Mouse (Mus musculus) common myeloid progenitor, adult 5-6 weeks (primary cell): ENCODE results near the gene Mov10. TPM values are rescaled to one million over a fixed set of nuclear protein-coding genes. Genes with fewer than 3 reads are reported as not detected.

Source experiments
- ATAC-seq: replicated peaks from 2 replicates; pipeline ENCODE4 v1.8.0; 2016; ENCODE audit warnings: low read depth, mild to moderate bottlenecking, moderate TSS enrichment, inconsistent platforms; ENCODE audit not compliant: poor library complexity, severe bottlenecking
- total RNA-seq: library from RNA; stranded (forward); fragments of 200-1000, 187-1606 nt; gene quantifications from 2 replicates; pipeline ENCODE4 v1.2.3, GENCODE M21; 2017

The Mov10 gene
- total RNA-seq, 1 experiment from 2014 or later: 8.6 TPM

DNA sequence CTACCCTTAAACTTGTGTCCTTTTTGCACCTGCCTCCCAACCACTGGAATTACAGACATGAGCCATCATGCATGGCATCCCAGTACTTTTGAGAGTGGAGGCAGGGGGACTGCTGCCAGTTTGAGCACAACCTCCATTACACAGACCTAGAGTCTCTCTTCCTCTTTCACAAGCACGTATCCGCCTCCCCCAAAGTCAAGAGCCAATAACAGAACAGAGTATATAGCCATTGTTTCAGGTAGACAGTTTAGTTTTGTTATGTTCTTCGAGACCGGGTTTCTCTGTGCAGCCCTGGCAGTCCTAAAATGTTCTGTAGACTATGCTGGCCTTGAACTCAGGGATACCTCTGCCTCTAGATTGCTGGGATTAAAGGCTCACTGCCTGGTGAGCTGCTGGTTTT lies 6.1 kb downstream of the Mov10 start:
- no peak for ATAC-seq

DNA sequence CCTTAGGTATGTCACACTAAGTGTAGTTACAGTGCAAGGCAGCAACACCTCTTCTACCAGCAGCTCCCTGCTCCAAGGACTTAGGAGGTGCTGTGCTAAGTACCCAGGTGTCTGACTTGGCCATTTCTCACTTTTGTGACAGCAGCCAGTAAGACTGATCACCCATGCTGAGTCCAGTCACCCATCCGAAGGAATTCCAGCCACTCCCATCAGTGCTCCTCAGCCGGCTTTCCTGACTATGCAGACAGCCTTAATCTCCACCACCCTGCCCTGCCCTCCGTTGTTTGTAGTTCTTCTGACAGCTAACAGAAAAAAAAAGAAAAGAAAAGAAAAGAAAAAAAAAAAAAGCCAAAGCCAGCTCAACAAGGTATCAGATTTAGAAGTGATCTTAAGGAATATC lies 6.6 kb downstream of the Mov10 start:
- ATAC-seq: no peak

DNA sequence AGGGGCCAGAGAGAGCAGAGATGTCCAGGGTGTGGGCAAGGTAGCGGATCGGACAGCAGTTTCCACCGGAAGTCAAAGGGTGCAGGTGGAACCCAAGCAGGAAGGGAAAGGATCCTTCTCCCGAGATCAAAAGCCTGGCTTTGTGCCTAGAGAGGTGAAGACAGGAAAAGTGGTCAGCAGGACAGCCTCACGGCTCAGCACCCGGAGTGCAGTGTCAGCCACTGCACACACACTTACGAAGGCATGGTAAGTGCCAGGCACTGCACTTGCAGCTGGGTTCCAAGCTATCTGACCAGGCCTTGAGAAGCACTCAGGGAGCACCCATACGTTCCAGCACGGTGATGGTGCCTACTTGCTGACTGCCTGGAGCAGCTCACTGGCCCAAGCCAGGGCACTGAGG lies 12.8 kb downstream of the Mov10 start:
- no peak for ATAC-seq

DNA sequence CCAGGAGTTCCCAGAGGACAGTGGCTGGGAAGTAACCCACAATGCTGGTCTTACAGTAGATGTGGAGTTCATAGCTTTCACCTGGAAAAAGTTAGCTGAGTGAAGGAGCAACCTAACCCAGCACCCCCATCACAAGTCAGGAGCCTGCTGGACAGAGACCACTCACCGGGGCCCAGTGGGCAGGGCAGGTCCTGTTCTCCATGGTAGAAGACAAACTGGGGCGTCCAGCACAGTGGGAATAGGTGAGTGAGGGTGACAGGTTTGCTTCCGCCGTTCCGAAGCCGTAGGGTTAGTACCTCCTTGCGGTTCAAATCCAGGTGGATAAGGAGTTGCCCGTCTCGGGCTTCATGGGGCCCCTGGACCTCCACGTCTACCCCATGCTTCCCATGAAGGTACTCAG lies 14.1 kb downstream of the Mov10 start:
- no peak for ATAC-seq

DNA sequence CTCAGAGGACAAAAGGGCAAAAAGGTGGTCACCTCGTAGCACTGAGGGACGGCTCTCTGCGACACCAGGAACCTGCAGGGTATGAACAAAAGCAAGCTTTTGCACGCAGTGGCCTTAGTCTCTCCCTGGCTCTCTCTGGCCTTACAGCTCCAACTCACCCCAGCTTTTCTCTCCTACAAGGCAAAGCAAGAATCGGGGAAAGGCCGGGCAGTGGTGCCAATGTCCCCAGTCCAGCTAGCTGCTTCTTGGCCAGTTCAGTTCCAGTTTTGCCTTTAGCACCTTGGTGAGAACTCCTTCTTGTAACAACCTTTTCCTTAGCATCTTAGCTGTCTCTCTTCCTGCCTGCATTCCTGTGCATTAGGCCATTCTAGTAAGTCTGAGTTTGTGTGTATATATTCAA lies 16.9 kb downstream of the Mov10 start:
- ATAC-seq: no peak

DNA sequence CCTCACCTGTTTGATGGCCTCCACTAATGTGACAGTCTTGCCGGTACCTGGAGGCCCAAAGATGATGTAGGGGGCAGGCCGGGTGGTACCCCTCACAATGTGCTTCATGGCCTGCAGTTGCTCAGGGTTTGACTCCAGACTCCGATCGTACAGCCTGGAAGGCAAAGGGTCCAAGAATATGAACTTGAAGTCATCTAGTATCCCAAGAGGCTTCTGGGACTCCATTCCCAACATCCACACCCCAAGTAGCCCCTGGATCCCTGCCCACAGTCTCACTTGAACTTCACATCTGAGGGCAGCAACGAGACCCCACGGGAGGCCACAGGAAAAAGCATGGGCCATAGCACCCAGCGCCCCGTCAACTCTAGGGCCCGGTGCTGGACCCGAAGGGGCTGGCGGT lies 17.7 kb downstream of the Mov10 start:
- no peak for ATAC-seq

DNA sequence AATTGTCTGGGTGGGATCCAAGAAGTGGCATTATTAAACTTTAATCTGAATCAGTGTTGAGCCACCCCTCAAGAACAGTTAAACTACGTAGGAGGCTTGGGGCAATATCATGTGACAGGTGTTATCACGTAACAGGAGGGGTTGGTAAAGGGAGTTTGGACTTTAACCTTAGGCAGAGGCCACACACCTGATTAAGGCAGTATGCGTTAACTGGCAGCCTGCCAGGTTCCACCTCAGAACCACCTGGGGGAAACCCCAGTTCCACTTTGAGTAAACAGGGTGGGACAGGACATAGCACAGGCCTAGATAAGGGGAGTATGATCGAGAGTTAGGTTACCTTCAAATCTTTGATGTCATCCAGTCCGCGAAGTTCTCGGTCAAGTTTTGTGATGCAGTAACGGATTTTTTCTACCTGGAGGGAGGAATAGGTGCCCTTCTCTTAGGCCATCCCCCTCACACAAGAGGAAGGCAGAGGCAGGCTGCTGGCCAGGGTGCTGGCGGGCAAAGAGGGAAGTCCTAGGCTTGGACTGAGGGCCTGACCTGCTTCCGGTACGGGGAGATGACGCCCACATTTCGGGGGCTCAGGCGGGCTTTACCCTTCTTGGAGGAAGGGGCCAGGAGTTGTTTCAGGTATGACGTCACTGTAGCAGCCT lies 21.8 kb downstream of the Mov10 start:
- no peak for ATAC-seq

DNA sequence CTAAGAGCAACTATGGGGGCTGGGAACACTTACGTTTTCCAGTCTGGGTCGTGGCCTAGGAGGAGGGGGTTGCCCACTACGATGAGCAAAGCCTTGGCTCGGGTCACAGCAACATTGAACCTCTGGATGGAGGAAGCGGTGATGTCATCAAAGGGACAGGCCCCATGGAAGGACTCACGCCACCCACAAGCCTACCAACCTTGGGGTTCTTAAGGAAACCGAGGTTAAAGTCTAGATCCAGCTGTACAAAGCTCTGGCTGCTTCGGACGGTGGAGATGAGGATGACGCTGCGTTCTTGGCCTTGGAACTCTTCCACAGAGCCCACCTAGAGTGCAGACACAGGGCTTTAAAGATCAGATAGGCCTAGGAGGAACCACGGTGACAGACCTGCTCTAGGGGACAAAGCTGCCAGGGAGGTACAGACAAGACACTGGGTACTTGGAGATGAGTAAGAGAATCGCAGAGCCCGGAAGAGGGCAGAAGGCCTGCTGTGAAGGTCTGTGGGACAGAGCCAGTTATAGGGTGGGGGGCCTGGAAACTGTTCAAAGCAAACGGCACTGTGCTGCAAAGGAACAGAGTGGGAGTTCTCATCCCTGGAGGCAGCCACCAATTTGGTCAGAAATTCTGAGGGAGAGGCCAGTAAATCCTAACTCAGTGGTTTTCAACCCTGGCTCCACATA lies 22.6 kb downstream of the Mov10 start:
- no peak for ATAC-seq

DNA sequence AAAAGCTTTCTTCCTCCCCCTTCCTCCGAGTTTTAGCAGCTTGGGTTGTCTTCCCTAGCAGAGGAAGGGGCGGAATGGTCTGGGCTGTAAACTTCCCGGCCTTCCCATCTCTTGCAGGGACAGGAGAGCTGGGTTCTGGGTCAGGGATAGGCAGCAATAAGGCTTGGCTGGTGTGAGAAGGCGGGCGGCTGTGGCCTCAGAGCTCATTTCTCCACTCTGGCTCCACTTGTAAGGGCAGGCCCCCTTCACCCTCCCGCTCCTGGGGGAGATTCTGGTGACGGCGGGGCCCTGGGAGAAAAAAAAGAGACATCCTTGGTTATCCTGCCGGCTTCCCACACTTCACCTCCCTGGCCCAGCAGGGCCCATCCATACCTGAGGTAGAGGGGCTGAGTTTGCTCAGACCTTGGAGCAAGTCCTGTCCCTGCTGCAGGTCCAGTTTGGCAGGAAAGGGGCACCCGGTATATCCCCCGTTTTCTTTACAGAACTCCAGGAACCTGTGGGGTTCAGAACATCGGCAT lies 23.4 kb downstream of the Mov10 start:
- no peak for ATAC-seq

DNA sequence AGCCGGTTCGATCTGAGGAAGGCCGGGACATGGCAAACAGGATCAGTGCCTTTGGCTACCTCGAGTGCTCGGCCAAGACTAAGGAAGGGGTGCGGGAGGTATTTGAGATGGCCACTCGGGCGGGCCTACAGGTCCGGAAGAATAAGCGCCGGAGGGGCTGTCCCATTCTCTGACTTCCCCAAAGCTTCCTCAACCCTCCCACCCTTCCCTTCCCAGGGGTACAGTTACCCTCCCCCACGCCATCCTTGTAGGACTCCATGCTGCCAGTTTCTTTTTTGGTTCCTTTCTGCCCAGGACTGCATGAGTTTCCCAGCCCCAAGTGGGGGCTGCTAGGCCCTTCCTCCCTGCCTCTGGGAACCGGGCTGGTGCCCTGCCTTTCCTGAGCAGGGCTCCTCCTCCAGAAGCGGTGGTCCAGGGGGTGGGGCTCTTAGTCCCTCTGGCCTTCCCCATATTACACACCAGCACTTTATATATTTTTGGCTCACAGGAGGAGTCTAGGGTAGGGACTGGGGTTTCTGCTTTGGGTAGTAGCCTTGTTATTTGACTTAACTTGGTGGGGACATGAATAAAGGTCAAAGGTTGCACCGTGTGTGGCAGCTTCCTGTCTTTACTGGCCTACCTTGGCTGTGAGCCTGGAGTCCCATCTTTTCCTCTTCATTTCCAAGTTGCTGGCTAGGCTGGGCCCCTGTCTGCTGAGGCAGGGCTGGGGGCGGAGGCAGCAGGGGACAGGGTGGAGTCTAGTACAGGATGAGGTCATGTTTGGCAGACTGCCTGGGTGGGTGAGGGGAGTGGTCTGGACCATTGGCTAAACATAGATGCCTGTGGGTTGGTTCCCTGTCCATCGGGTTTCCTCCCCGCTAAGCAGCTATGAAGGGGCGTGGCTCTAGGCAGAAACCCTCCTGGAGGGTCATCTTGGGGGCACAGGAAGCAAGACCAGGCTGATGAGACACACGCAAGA lies 24.2 kb downstream of the Mov10 start:
- ATAC-seq: peak; percentile 78

DNA sequence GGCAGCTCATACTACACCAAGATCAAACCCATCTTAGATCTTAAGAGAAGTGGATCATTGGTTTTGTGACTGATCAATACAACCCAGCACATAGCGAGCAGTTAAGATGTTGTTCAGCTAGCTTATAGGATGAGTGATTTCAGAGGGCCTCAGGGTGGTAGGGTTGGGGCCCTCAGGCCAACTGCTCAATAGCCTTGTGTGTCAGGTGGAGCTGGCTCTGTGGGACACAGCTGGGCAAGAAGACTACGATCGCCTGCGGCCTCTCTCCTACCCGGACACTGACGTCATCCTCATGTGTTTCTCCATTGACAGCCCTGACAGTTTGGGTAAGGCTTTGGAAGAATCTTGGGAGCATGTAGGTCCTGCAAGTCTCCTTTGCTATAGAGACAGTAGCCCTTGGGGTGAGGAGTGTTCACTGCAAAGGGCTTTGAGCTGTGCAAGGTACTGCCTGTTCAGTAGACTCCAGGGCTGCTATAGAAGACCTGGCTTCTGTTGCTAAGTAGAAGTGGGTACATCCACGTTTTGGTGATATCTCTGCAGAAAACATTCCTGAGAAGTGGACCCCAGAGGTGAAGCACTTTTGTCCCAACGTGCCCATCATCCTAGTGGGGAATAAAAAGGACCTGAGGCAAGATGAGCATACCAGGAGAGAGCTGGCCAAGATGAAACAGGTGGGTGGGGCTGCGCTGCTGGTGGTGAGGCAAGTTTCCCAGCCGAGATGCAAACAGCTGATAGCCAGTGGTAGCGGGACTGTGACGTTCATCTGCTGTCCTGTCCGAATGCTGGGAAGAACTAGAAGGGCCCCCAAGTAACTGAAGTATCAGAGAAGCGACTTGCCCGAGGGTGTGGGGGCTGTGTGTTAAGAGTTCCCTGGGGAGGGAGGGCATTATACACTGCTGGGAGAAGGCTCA lies 25.7 kb downstream of the Mov10 start:
- no peak for ATAC-seq

DNA sequence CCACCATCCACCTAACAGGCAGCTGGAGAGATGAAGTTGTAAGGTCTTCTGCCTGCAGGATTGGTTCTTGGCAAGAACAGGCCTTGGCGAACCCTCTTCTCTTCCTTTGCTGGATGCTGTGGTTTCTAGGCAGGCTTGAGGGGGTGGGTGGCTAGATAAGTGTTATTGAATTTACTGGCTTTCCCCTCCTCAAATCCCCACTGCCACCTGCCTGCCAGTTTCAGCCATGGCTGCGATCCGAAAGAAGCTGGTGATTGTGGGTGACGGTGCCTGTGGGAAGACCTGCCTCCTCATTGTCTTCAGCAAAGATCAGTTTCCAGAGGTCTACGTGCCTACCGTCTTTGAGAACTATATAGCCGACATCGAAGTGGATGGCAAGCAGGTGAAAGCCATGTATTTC lies 26.7 kb downstream of the Mov10 start:
- ATAC-seq: no peak

DNA sequence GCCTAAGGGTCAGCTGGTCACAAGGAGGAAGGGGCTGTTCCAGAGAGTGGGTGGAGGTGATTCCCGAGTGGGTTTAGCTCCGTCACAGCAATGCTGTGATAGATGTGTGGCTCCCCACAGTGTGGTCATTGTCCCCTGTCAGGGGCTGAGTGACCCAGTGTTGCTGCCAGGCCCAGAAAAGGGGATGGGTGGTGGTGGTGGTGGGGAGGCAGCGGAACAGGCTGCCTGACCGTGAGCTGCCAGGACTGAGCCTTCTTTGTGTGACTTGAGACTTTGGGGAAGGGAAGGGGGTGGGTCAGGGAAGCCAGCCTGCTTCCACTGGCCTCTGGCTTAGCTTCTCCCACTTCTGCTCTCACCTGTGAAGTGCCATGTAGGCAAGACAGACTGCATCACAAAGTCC lies 27.3 kb downstream of the Mov10 start:
- ATAC-seq: no peak

DNA sequence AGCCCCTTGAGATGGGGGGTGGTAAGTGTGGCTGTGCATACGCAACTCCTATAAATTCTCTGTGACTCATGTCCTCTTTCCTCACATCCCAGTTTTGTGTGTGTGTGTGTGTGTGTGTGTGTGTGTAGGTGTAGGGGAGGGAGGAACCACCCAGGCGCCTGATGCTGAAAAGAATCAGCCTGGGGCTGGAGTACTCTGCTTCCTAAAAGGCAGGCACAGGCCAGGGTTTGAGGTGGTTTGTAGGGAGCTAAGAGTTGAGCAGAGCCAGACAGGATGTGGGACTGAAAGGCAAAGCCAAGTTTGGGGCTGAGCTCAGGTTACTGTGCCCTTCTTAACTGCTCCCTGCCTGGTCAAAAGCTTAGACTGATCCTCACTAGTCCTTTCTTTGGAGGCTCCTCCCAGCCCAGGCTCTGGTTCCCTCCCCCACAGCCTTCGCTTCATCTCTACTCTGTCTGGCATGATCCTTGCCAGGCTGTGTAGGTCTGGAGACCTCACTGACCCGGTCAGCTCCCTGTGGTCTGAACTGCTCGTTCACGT lies 27.9 kb downstream of the Mov10 start:
- ATAC-seq: no peak

DNA sequence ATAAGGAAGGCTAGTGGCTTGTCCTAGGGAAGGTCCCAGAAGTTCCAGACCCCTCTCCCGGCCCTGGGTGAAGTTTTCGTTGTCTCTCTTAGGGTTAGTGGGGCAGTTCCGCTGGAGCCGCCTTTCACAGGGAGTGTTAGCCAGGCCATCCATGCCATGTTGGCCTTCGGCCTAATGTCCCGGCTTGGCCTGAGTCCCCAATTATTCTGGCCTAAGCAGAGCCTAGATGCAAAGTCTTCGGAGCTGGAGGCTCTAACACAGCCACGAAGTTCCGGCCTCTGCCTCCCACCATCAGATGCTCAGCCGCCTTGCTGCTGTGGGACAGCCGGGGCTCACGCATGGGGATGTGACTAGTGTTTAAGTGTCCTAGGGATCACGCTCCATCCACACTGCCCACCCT lies 28.5 kb downstream of the Mov10 start:
- no peak for ATAC-seq

DNA sequence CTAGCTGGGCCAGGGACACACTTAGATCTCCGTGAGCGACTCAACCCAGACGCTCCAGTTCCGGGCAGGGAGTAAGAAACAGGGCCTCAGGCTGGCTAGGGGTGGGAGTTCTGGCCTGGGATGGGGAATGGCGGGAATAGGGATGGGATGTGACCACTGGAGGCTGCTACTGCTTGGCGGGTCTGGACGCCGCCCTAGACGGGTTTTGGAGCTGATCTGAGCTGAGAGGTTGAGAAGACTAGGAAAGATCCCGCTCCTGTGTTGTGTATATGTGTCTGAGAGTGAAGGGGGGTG lies 29.1 kb downstream of the Mov10 start:
- no peak for ATAC-seq

DNA sequence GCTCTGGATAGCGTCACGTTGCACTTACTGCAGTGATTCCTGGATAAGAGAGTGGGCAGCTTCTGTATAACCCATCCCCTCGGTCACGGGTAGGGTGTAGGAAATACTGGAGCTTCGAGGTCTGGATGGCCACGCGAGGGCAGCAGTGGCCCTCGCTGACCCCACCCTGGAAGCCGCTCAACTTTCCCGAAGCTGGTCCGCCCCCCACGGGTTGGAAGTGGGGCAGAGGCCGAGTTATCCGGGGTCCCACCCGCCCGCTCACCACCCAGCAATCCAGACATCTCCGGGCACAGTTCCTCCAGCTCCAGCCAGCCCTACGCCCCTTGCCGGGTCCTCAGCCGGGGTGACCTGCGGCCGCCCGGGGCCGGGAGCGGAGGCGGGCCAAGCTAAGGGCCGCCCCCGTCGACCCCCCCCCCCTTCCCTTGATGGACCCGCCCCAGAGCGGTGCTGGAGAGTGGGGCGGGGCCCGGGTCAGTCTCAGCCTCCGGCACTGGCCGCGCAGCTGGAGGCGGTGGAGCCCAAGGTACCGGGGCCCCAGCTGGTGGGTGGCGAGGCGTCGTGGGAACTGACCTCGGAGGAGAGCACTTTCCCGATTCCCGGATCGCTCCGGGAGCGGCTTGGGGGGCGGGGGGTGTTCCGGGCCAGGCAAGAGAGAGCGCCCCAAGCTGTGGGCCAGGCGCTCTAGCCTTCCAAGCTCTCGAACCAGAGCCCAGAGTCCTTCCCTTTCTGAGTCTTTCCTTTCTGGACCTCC lies 29.6 kb downstream of the Mov10 start:
- peak; percentile 69 for ATAC-seq

DNA sequence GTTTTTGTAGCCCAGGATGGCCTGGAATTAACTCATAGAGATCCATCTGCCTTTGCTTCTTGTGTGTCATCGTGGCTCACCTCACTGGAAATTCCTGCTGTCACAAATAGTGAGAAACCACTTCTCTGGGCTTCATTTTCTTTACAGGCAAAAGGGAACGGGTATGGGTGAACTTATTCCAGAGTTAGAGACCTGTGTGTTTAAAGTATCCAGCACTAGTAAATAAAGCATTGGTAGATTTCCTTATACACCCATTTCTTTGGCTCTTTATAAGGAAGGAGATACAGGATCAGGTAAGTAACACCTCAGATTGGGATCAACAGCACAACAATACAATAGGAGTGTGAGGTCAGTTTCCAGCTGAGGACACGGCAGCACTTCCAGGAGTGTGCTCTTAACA lies 30.3 kb downstream of the Mov10 start, which contains the start of gene Rhoc:
Gene Rhoc, plus strand, starts transcription at position 301 of the 400 bp plus-strand sequence.
- no peak for ATAC-seq

DNA sequence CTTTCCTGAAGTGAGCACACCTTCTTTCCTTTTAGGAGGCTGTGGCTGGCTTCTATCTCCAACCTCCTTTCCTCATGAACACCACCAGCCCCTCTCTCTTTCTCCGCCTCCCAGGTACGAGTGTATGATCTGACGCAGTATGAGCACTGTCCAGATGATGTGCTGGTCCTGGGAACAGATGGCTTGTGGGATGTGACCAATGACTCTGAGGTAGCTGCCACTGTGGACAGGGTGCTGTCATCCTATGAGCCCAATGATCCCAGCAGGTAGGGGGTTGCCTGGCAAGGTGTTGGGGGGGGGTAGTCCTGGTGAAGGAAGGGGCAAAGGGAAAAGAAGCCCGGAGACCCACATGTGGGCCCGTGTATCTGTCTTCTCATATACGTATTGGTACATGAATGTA lies 33.1 kb downstream of the Mov10 start:
- no peak for ATAC-seq
